Mouse (Mus musculus): ENCODE results near the gene Fam122c. TPM values are rescaled to one million over a fixed set of nuclear protein-coding genes. Genes with fewer than 3 reads are reported as not detected.
"Not testable (repeated sequence)": the region's sequence is repeated elsewhere in the genome, so short reads cannot be mapped to it uniquely, and the experiment has no call there.

Gene Fam122c
- not detected for total RNA-seq (2021)

GRCm38 (mm10) chrX:53273124-53273523, at the start of gene Fam122c:
TSS of gene Fam122c (plus strand) at chrX:53273424.
- no peak for DNase-seq (ENCODE audit: extremely low spot score in 1 of 2, low spot score in 2 of 2)
- intact Hi-C loops (cut with DNase I), result no loop called here

GRCm38 (mm10) chrX:53224353-53224944, 48.8 kb upstream of the Fam122c start:
- intact Hi-C loops (cut with DNase I), result no loop called here
- DNase-seq (ENCODE audit: extremely low spot score in 1 of 2, low spot score in 2 of 2), result no peak

GRCm38 (mm10) chrX:53231965-53232364, 41.3 kb upstream of the Fam122c start:
- peak in 1 of 2 experiments; percentile 22 for DNase-seq (ENCODE audit: extremely low spot score in 1 of 2, low spot score in 2 of 2)

GRCm38 (mm10) chrX:53233689-53234088, 39.5 kb upstream of the Fam122c start:
- DNase-seq (ENCODE audit: extremely low spot score in 1 of 2, low spot score in 2 of 2), result no peak
- intact Hi-C loops (cut with DNase I), result loop anchor here (10.0 kb wide), 2 partner anchors 179 to 209 kb away; no protein-coding TSS in a partner anchor

More at GRCm38 (mm10) chrX:53231965-53232364, 41.3 kb upstream of the Fam122c start:
- intact Hi-C loops (cut with DNase I), result loop anchor here (10.0 kb wide), 2 partner anchors 177 to 207 kb away; no protein-coding TSS in a partner anchor

GRCm38 (mm10) chrX:53236404-53236803, 36.8 kb upstream of the Fam122c start:
- DNase-seq (ENCODE audit: extremely low spot score in 1 of 2, low spot score in 2 of 2), result no peak
- intact Hi-C loops (cut with DNase I), result loop anchor here (10.0 kb wide), 2 partner anchors 182 to 212 kb away; no protein-coding TSS in a partner anchor

GRCm38 (mm10) chrX:53237971-53238370, 35.3 kb upstream of the Fam122c start:
- intact Hi-C loops (cut with DNase I), result loop anchor here (10.0 kb wide), 2 partner anchors 183 to 213 kb away; no protein-coding TSS in a partner anchor
- peak in 1 of 2 experiments; percentile 13 for DNase-seq (ENCODE audit: extremely low spot score in 1 of 2, low spot score in 2 of 2)

- DNase-seq (ENCODE audit: extremely low spot score in 1 of 2, low spot score in 2 of 2), result no peak
- intact Hi-C loops (cut with DNase I), result no loop called here
These were observed 33.2 kb upstream of the Fam122c start, which contains the start of gene Plac1 for GRCm38 (mm10) chrX:53240011-53240410. TSS of gene Plac1 (minus strand) at chrX:53240111.

GRCm38 (mm10) chrX:53255195-53255594, 18.0 kb upstream of the Fam122c start:
- no peak for DNase-seq (ENCODE audit: extremely low spot score in 1 of 2, low spot score in 2 of 2)
- intact Hi-C loops (cut with DNase I), result no loop called here

- intact Hi-C loops (cut with DNase I), result no loop called here
- no peak for DNase-seq (ENCODE audit: extremely low spot score in 1 of 2, low spot score in 2 of 2)
These were observed 7.0 kb upstream of the Fam122c start for GRCm38 (mm10) chrX:53266186-53266585.

- intact Hi-C loops (cut with DNase I), result no loop called here
- DNase-seq (ENCODE audit: extremely low spot score in 1 of 2, low spot score in 2 of 2), result peak; percentile 21 to 68
These were observed 4.4 kb upstream of the Fam122c start for GRCm38 (mm10) chrX:53268856-53269255.

GRCm38 (mm10) chrX:53269289-53270062, 3.7 kb upstream of the Fam122c start, which contains the start of gene Fam122b:
TSS of gene Fam122b (minus strand) at chrX:53269805.
- intact Hi-C loops (cut with DNase I), result no loop called here
- DNase-seq (ENCODE audit: extremely low spot score in 1 of 2, low spot score in 2 of 2), result peak; percentile 86 to 94

GRCm38 (mm10) chrX:53270063-53270432, 3.2 kb upstream of the Fam122c start:
- DNase-seq (ENCODE audit: extremely low spot score in 1 of 2, low spot score in 2 of 2), result no peak
- intact Hi-C loops (cut with DNase I), result no loop called here

- intact Hi-C loops (cut with DNase I); DNase-seq (ENCODE audit: extremely low spot score in 1 of 2, low spot score in 2 of 2): not testable (repeated sequence)
These were observed 1.6 kb upstream of the Fam122c start for GRCm38 (mm10) chrX:53271628-53272027.

- no peak for DNase-seq (ENCODE audit: extremely low spot score in 1 of 2, low spot score in 2 of 2)
- intact Hi-C loops (cut with DNase I), result no loop called here
These were observed 14.7 kb downstream of the Fam122c start for GRCm38 (mm10) chrX:53287924-53288323.

GRCm38 (mm10) chrX:53320564-53320963, 47.3 kb downstream of the Fam122c start:
- intact Hi-C loops (cut with DNase I), result no loop called here
- no peak for DNase-seq (ENCODE audit: extremely low spot score in 1 of 2, low spot score in 2 of 2)

- DNase-seq (ENCODE audit: extremely low spot score in 1 of 2, low spot score in 2 of 2), result peak in 1 of 2 experiments; percentile 13
These were observed 47.9 kb downstream of the Fam122c start for GRCm38 (mm10) chrX:53321111-53321510.

GRCm38 (mm10) chrX:53330396-53330795, 57.2 kb downstream of the Fam122c start:
- intact Hi-C loops (cut with DNase I), result no loop called here
- DNase-seq (ENCODE audit: extremely low spot score in 1 of 2, low spot score in 2 of 2), result no peak

More at GRCm38 (mm10) chrX:53321111-53321510, 47.9 kb downstream of the Fam122c start:
- intact Hi-C loops (cut with DNase I), result no loop called here

- intact Hi-C loops (cut with DNase I), result no loop called here
- DNase-seq (ENCODE audit: extremely low spot score in 1 of 2, low spot score in 2 of 2), result no peak
These were observed 64.1 kb downstream of the Fam122c start for GRCm38 (mm10) chrX:53337355-53337754.

GRCm38 (mm10) chrX:53341531-53341930, 68.3 kb downstream of the Fam122c start:
- intact Hi-C loops (cut with DNase I), result no loop called here
- peak in 1 of 2 experiments; percentile 29 for DNase-seq (ENCODE audit: extremely low spot score in 1 of 2, low spot score in 2 of 2)

- intact Hi-C loops (cut with DNase I), result no loop called here
- DNase-seq (ENCODE audit: extremely low spot score in 1 of 2, low spot score in 2 of 2), result no peak
These were observed 75.2 kb downstream of the Fam122c start for GRCm38 (mm10) chrX:53348374-53348773.
